Mouse (Mus musculus) E14TG2a.4 (cell line): ENCODE data around the gene Chrng.

Experiments
- CTCF ChIP-seq: conservative IDR thresholded peaks from 2 replicates; pipeline ENCODE4 v1.5.1; 2014; ENCODE audit warnings: low read length
- NANOG ChIP-seq: IDR thresholded peaks from 2 replicates; pipeline ENCODE4 v1.6.1; 2014; ENCODE audit warnings: borderline replicate concordance, low read length, mixed read lengths

DNA sequence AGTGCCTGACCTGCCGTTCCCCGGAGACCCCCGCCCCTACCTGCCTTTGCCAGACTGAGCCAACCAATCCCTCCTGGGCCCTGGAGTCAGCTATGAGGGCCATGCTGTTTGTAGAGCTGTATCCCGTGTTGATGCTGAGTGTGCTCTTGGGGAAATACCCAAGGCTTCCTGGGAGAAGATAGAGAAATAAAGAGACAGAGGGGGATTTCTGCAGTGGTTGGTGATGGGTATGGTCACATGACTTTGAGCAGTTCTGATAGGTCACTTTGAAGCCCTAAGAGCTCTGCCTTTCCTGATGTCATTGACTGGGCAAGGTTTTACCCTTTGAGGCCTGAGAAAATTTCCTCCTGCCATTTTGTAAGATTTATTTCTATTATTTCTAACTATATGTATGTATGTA lies 7.0 kb downstream of the Chrng start:
- TF ChIP-seq CTCF (no peak), NANOG (no peak)
